Mouse (Mus musculus) CH12.LX (cell line): Measurements from ENCODE around the gene Hist2h2aa2. TPM values are rescaled to one million over a fixed set of nuclear protein-coding genes. Genes with fewer than 3 reads are reported as not detected.

ENCODE experiments used
- DNase-seq: peaks from one replicate; pipeline ENCODE4 v3.0.0-alpha.2; 2013; ENCODE audit errors: extremely low read depth
- H3K27ac ChIP-seq: 2 replicates; pipeline ENCODE4 v1.5.1; 2012; ENCODE audit warnings: low read depth, mild to moderate bottlenecking, control low read depth, moderate library complexity; ENCODE audit not compliant: insufficient read depth
- H3K27me3 ChIP-seq: replicated peaks from 2 replicates; pipeline ENCODE3; 2012; ENCODE audit warnings: inconsistent platforms
- H3K36me3 ChIP-seq, 2 experiments: replicated peaks in 1 of 2; 2 replicates each; pipeline versions ENCODE3 to v1.6.1; 2012; ENCODE audit warnings: inconsistent platforms in 1 of 2, low read length in 1 of 2, mild to moderate bottlenecking in 1 of 2, mixed read lengths in 1 of 2, moderate library complexity in 1 of 2; ENCODE audit not compliant: control insufficient read depth in 1 of 2, insufficient read depth in 1 of 2
- H3K4me1 ChIP-seq, 2 experiments: 2 replicates each; pipeline ENCODE4 v1.6.1; 2012; ENCODE audit warnings: inconsistent platforms in 1 of 2, moderate library complexity in 1 of 2; ENCODE audit not compliant: insufficient read depth in 2 of 2, control insufficient read depth in 1 of 2
- H3K4me2 ChIP-seq: 2 replicates; pipeline ENCODE4 v1.6.1; 2012; ENCODE audit warnings: low read depth, mild to moderate bottlenecking, control low read depth; ENCODE audit not compliant: poor library complexity, insufficient read depth, severe bottlenecking
- H3K4me3 ChIP-seq, 3 experiments: fragments of 150-350 bp in 1 of 3; sonication (generic) in 1 of 3; replicated peaks in 1 of 3; 2 replicates each; pipeline versions ENCODE3 to v1.5.1; 2011 to 2012; ENCODE audit warnings: low read depth in 2 of 3, low read length in 2 of 3, mild to moderate bottlenecking in 2 of 3, moderate library complexity in 2 of 3, control low read depth in 1 of 3, improper control_type of control experiment in 1 of 3, inconsistent platforms in 1 of 3, mixed read lengths in 1 of 3; ENCODE audit not compliant: poor library complexity in 1 of 3
- H3K79me2 ChIP-seq: replicated peaks from 2 replicates; pipeline ENCODE4 v1.6.1; 2012; ENCODE audit warnings: mild to moderate bottlenecking, moderate library complexity; ENCODE audit not compliant: control insufficient read depth, poor library complexity, insufficient read depth, severe bottlenecking; ENCODE audit errors: extremely low read depth
- H3K9ac ChIP-seq: 2 replicates; pipeline ENCODE4 v1.6.1; 2012; ENCODE audit warnings: low read depth, mild to moderate bottlenecking, control low read depth, moderate library complexity; ENCODE audit not compliant: insufficient read depth
- H3K9me3 ChIP-seq: replicated peaks from 2 replicates; pipeline ENCODE3; 2012; ENCODE audit warnings: low read length, inconsistent platforms, mixed read lengths
- CHD1 ChIP-seq: IDR thresholded peaks from 2 replicates; pipeline ENCODE4 v1.6.1; 2012; ENCODE audit warnings: low read depth, low read length, improper control_type of control experiment, inconsistent platforms
- CHD2 ChIP-seq: IDR thresholded peaks from 2 replicates; pipeline ENCODE4 v1.6.1; 2011; ENCODE audit warnings: low read length, improper control_type of control experiment
- CTCF ChIP-seq, 2 experiments: IDR thresholded peaks in 1 of 2; conservative IDR thresholded peaks in 1 of 2; 2 replicates each; pipeline ENCODE4 v1.5.1; 2011 to 2012; ENCODE audit warnings: low read depth in 2 of 2, low read length in 2 of 2, improper control_type of control experiment in 1 of 2, inconsistent platforms in 1 of 2, mild to moderate bottlenecking in 1 of 2, moderate library complexity in 1 of 2
- E2F4 ChIP-seq: IDR thresholded peaks from 2 replicates; pipeline ENCODE4 v1.6.1; 2011; ENCODE audit warnings: low read depth, low read length, improper control_type of control experiment; ENCODE audit not compliant: insufficient replicate concordance
- ETS1 ChIP-seq: conservative IDR thresholded peaks from 2 replicates; pipeline ENCODE4 v1.6.1; 2012; ENCODE audit warnings: low read depth, mild to moderate bottlenecking, inconsistent platforms, low read length, improper control_type of control experiment, moderate library complexity
- GABPA ChIP-seq: IDR thresholded peaks from 2 replicates; pipeline ENCODE4 v1.6.1; 2012; ENCODE audit warnings: low read depth, low read length, improper control_type of control experiment, inconsistent platforms; ENCODE audit not compliant: insufficient replicate concordance
- HCFC1 ChIP-seq: IDR thresholded peaks from 2 replicates; pipeline ENCODE4 v1.6.1; 2012; ENCODE audit warnings: low read depth, mild to moderate bottlenecking, inconsistent platforms, low read length, improper control_type of control experiment
- IRF4 ChIP-seq: IDR thresholded peaks from 2 replicates; pipeline ENCODE4 v1.6.1; 2014; ENCODE audit warnings: low read depth, mild to moderate bottlenecking, inconsistent platforms, low read length, improper control_type of control experiment
- JUN ChIP-seq: IDR thresholded peaks from 2 replicates; pipeline ENCODE4 v1.6.1; 2011; ENCODE audit warnings: low read depth, mild to moderate bottlenecking, low read length, improper control_type of control experiment, moderate library complexity; ENCODE audit not compliant: insufficient read depth
- KAT2A ChIP-seq: IDR thresholded peaks from 2 replicates; pipeline ENCODE4 v1.6.1; 2012; ENCODE audit warnings: low read length, improper control_type of control experiment, inconsistent platforms; ENCODE audit not compliant: insufficient replicate concordance
- MAFK ChIP-seq: IDR thresholded peaks from 2 replicates; pipeline ENCODE4 v1.6.1; 2011; ENCODE audit warnings: low read length, improper control_type of control experiment; ENCODE audit not compliant: insufficient replicate concordance
- MEF2A ChIP-seq: IDR thresholded peaks from 2 replicates; pipeline ENCODE4 v1.6.1; 2014; ENCODE audit warnings: low read depth, mild to moderate bottlenecking, inconsistent platforms, low read length, improper control_type of control experiment, borderline replicate concordance
- MXI1 ChIP-seq: IDR thresholded peaks from 2 replicates; pipeline ENCODE4 v1.6.1; 2011; ENCODE audit warnings: mild to moderate bottlenecking, low read depth, low read length, improper control_type of control experiment
- MYC ChIP-seq: IDR thresholded peaks from 2 replicates; pipeline ENCODE4 v1.6.1; 2011; ENCODE audit warnings: low read depth, mild to moderate bottlenecking, improper control_type of control experiment, low read length
- NELFE ChIP-seq: IDR thresholded peaks from 2 replicates; pipeline ENCODE4 v1.6.1; 2011; ENCODE audit warnings: low read depth, low read length, improper control_type of control experiment
- NRF1 ChIP-seq: IDR thresholded peaks from 2 replicates; pipeline ENCODE4 v1.6.1; 2014; ENCODE audit warnings: low read depth, mild to moderate bottlenecking, inconsistent platforms, low read length, improper control_type of control experiment, moderate library complexity
- PAX5 ChIP-seq: IDR thresholded peaks from 2 replicates; pipeline ENCODE4 v1.6.1; 2012; ENCODE audit warnings: low read length, inconsistent platforms, mixed read lengths
- POLR2AphosphoS2 ChIP-seq: IDR thresholded peaks from 2 replicates; pipeline ENCODE4 v1.6.1; 2011; ENCODE audit warnings: low read depth, low read length, improper control_type of control experiment
- RAD21 ChIP-seq: IDR thresholded peaks from 2 replicates; pipeline ENCODE4 v1.6.1; 2011; ENCODE audit warnings: low read depth, mild to moderate bottlenecking, low read length, improper control_type of control experiment, moderate library complexity
- RCOR1 ChIP-seq: conservative IDR thresholded peaks from 2 replicates; pipeline ENCODE4 v1.6.1; 2012; ENCODE audit warnings: low read depth, mild to moderate bottlenecking, inconsistent platforms, low read length, improper control_type of control experiment
- SIN3A ChIP-seq: IDR thresholded peaks from 2 replicates; pipeline ENCODE4 v1.6.1; 2012; ENCODE audit warnings: low read length, improper control_type of control experiment, inconsistent platforms
- SMC3 ChIP-seq: IDR thresholded peaks from 2 replicates; pipeline ENCODE4 v1.6.1; 2011; ENCODE audit warnings: low read depth, low read length, improper control_type of control experiment
- TBP ChIP-seq: conservative IDR thresholded peaks from 2 replicates; pipeline ENCODE4 v1.6.1; 2011; ENCODE audit warnings: low read depth, low read length, improper control_type of control experiment
- TCF12 ChIP-seq: IDR thresholded peaks from 2 replicates; pipeline ENCODE4 v1.6.1; 2014; ENCODE audit warnings: low read depth, mild to moderate bottlenecking, inconsistent platforms, low read length, improper control_type of control experiment
- ZC3H11A ChIP-seq: IDR thresholded peaks from 2 replicates; pipeline ENCODE4 v1.6.1; 2012; ENCODE audit warnings: low read depth, mild to moderate bottlenecking, inconsistent platforms, low read length, improper control_type of control experiment
- ZKSCAN1 ChIP-seq: IDR thresholded peaks from 2 replicates; pipeline ENCODE4 v1.6.1; 2012; ENCODE audit warnings: low read depth, inconsistent platforms, low read length, improper control_type of control experiment, borderline replicate concordance
- ZMIZ1 ChIP-seq: IDR thresholded peaks from 2 replicates; pipeline ENCODE4 v1.6.1; 2012; ENCODE audit warnings: low read depth, mild to moderate bottlenecking, inconsistent platforms, low read length, improper control_type of control experiment
- dilution Hi-C: fragments of 300-500 bp; cut with MboI; formaldehyde crosslinking; loops from 2 replicates; pipeline ENCODE4 v1.14.3; 2020; ENCODE audit warnings: low sequenced_read_pairs; ENCODE audit not compliant: extremely low pct_unique_long_range_greater_than_20kb, extremely low pct_ligation_motif_present
- in situ Hi-C: fragments of 300-500 bp; cut with MboI; formaldehyde crosslinking; loops from 3 replicates; pipeline ENCODE4 v1.14.3; 2019; ENCODE audit warnings: low sequenced_read_pairs, low pct_ligation_motif_present, low pct_unique_long_range_greater_than_20kb, mixed read lengths
- polyA plus RNA-seq: library from polyadenylated mRNA; unstranded; fragments of >175 nt; gene quantifications from 2 replicates; pipeline ENCODE4 v1.2.1, GENCODE M21; 2012; ENCODE audit warnings: low read depth; ENCODE audit not compliant: insufficient read length
- total RNA-seq, 2 experiments: library from RNA; depleted of rRNA; stranded (reverse); fragments of 300-350 nt in 1 of 2; fragments of >200 nt in 1 of 2; gene quantifications; 2 replicates each; pipeline ENCODE4 v1.2.3; 2012 to 2014

Hist2h2aa2 gene
- total and polyA plus RNA-seq, 3 experiments, result 2.7 to 5,136 TPM; not detected in 1

GRCm38 (mm10) chr3:96257190-96257589 is 17.1 kb upstream of the Hist2h2aa2 start (continued):
- TF ChIP-seq MXI1, result no peak
- TF ChIP-seq MEF2A, result 0 out of 2 replicates have a peak, but pooled peaks have one; percentile 18
- no peak for TF ChIP-seq CHD1
- TF ChIP-seq JUN, result no peak
- TF ChIP-seq, all 38 proteins: peak for 5

GRCm38 (mm10) chr3:96255926-96256593 is 16.0 kb upstream of the Hist2h2aa2 start:
- TF ChIP-seq NRF1 (no peak), MAFK (no peak), RCOR1 (no peak), RAD21 (no peak), POLR2AphosphoS2 (no peak), TCF12 (no peak), TBP (no peak)
- H3K4me2 ChIP-seq, result no peak overlapping the region
- no peaks in the 10 kb centered on the region for H3K9me3 ChIP-seq
- no peaks in the 10 kb centered on the region for H3K79me2 ChIP-seq
- dilution Hi-C loops, result no loop called here
- in situ Hi-C loops, result no loop called here
- DNase-seq, result no peak
- no peak overlapping the region for H3K4me3 ChIP-seq
- H3K27ac ChIP-seq, result no peak overlapping the region
- no peaks in the 10 kb centered on the region for H3K36me3 ChIP-seq
- no peak overlapping the region for H3K9ac ChIP-seq
- H3K4me1 ChIP-seq, result peaks cover 8 to 32% of the 10 kb centered on the region in 2 experiments
- H3K27me3 ChIP-seq, result no peaks in the 10 kb centered on the region

GRCm38 (mm10) chr3:96254683-96255355 is 14.7 kb upstream of the Hist2h2aa2 start:
- dilution Hi-C loops (no loop called here), in situ Hi-C loops (no loop called here)
- Histone ChIP-seq H3K27me3 (no peaks in the 10 kb centered on the region), H3K4me2 (no peak overlapping the region), H3K4me1 (peaks cover 8 to 32% of the 10 kb centered on the region in 2 experiments), H3K4me3 (no peak overlapping the region), H3K9ac (peak overlapping the region; percentile 22), H3K27ac (peak overlapping the region; percentile 53), H3K9me3 (no peaks in the 10 kb centered on the region), H3K36me3 (no peaks in the 10 kb centered on the region), H3K79me2 (no peaks in the 10 kb centered on the region)
- no peak for DNase-seq
- TF ChIP-seq CHD2, result no peak
- TF ChIP-seq NRF1, result no peak
- TF ChIP-seq TCF12, result peak; percentile 43; the same call in 1 of the 2 replicates
- TF ChIP-seq TBP, result 0 out of 2 replicates have a peak, but pooled peaks have one; percentile 25
- no peak for TF ChIP-seq MYC
- TF ChIP-seq ZMIZ1, result no peak
- TF ChIP-seq MAFK, result no peak
- no peak for TF ChIP-seq KAT2A
- TF ChIP-seq E2F4, result no peak
- TF ChIP-seq ETS1, result no peak
- TF ChIP-seq IRF4, result no peak
- TF ChIP-seq HCFC1, result peak; percentile 73
- no peak for TF ChIP-seq CTCF (conservative IDR thresholded peaks at IDR 0.05 in 1 of 2, IDR thresholded peaks at IDR 0.05 in 1 of 2; ENCODE audit: low read depth in 2 of 2, low read length in 2 of 2)
- no peak for TF ChIP-seq ZKSCAN1
- TF ChIP-seq JUN, result no peak
- no peak for TF ChIP-seq GABPA
- no peak for TF ChIP-seq NELFE
- TF ChIP-seq POLR2AphosphoS2, result no peak
- TF ChIP-seq MEF2A, result no peak
- no peak for TF ChIP-seq SMC3
- TF ChIP-seq SIN3A, result no peak
- no peak for TF ChIP-seq PAX5
- no peak for TF ChIP-seq ZC3H11A
